Mouse (Mus musculus) yolk sac, embryonic 10.5 days (tissue): Measurements from ENCODE around the gene Mesp1.
A peak's percentile ranks its signal among the peaks of the same experiment; 100 is the strongest.

ENCODE experiments used
- DNase-seq: peaks from one replicate; pipeline ENCODE4 v3.0.0-alpha.2; 2017; ENCODE audit warnings: low spot score

Mesp1 gene

GRCm38 (mm10) chr7:79793688-79794087 lies at the start of gene Mesp1:
TSS of gene Mesp1 (minus strand) at chr7:79793788.
- no peak for DNase-seq

- peak; percentile 70 for DNase-seq
Measured at GRCm38 (mm10) chr7:79842163-79842562, 48.6 kb upstream of the Mesp1 start.

GRCm38 (mm10) chr7:79837247-79837646 lies 43.7 kb upstream of the Mesp1 start:
- DNase-seq: no peak

GRCm38 (mm10) chr7:79835196-79835595 lies 41.6 kb upstream of the Mesp1 start:
- no peak for DNase-seq

GRCm38 (mm10) chr7:79832980-79833379 lies 39.4 kb upstream of the Mesp1 start:
- no peak for DNase-seq

GRCm38 (mm10) chr7:79831585-79831984 lies 38.0 kb upstream of the Mesp1 start:
- no peak for DNase-seq

GRCm38 (mm10) chr7:79831145-79831544 lies 37.6 kb upstream of the Mesp1 start:
- DNase-seq: no peak

- DNase-seq: no peak
Measured at GRCm38 (mm10) chr7:79828341-79828740, 34.8 kb upstream of the Mesp1 start.

- no peak for DNase-seq
Measured at GRCm38 (mm10) chr7:79822092-79822695, 28.6 kb upstream of the Mesp1 start.

GRCm38 (mm10) chr7:79819996-79820395 lies 26.4 kb upstream of the Mesp1 start:
- no peak for DNase-seq

- DNase-seq: peak; percentile 18
Measured at GRCm38 (mm10) chr7:79819515-79819914, 25.9 kb upstream of the Mesp1 start.

GRCm38 (mm10) chr7:79818321-79818720 lies 24.7 kb upstream of the Mesp1 start:
- DNase-seq: no peak

- DNase-seq: no peak
Measured at GRCm38 (mm10) chr7:79813409-79813808, 19.8 kb upstream of the Mesp1 start.

GRCm38 (mm10) chr7:79810611-79811506 lies 17.3 kb upstream of the Mesp1 start, which contains the start of gene Mesp2:
TSS of gene Mesp2 (plus strand) at chr7:79810727.
- peak; percentile 36 for DNase-seq

- no peak for DNase-seq
Measured at GRCm38 (mm10) chr7:79808561-79808960, 15.0 kb upstream of the Mesp1 start.

GRCm38 (mm10) chr7:79803887-79804286 lies 10.3 kb upstream of the Mesp1 start:
- no peak for DNase-seq

- no peak for DNase-seq
Measured at GRCm38 (mm10) chr7:79802037-79802436, 8.4 kb upstream of the Mesp1 start.

GRCm38 (mm10) chr7:79801391-79801790 lies 7.8 kb upstream of the Mesp1 start:
- DNase-seq: no peak

- DNase-seq: no peak
Measured at GRCm38 (mm10) chr7:79800336-79800735, 6.7 kb upstream of the Mesp1 start.

- no peak for DNase-seq
Measured at GRCm38 (mm10) chr7:79799506-79799905, 5.9 kb upstream of the Mesp1 start.

- DNase-seq: peak; percentile 51
Measured at GRCm38 (mm10) chr7:79799048-79799447, 5.5 kb upstream of the Mesp1 start.

- DNase-seq: no peak
Measured at GRCm38 (mm10) chr7:79798606-79799005, 5.0 kb upstream of the Mesp1 start.
